Mouse (Mus musculus): ENCODE measurements at regions not wholly inside any gene's neighbourhood (a gene's known extent, or its start where the extent isn't known, plus 50 kb on each side); places are given as distances from the start of the nearest gene placed in this dataset.

- TF ChIP-seq CTCF (IDR thresholded peaks at IDR 0.05; ENCODE audit: low read depth, low read length), result no peak
- TF ChIP-seq POLR2A (IDR thresholded peaks at IDR 0.05; ENCODE audit: insufficient read depth, low read length), result no peak
- TF ChIP-seq EP300 (IDR thresholded peaks at IDR 0.05; ENCODE audit: insufficient read depth, low read depth, low read length), result no peak
Observed at GRCm38 (mm10) chr1:190623916-190624315, 287.7 kb downstream of the Rps6kc1 start.

All from ES-Bruce4 (cell line).